Mouse (Mus musculus) cerebellum, adult (tissue): ENCODE data around the gene Znhit3.
A peak's percentile ranks its signal among the peaks of the same experiment; 100 is the strongest.
"Not testable (repeated sequence)": the region's sequence is repeated elsewhere in the genome, so short reads cannot be mapped to it uniquely, and the experiment has no call there.

Experiments used
- ATAC-seq: cut with Nextera tagmentation; 2 replicates; pipeline ENCODE4 v1.9.2; 2017; ENCODE audit warnings: mild to moderate bottlenecking, moderate library complexity, mixed read lengths; ENCODE audit not compliant: insufficient number of reproducible peaks, low FRiP score, low TSS enrichment

The Znhit3 gene

DNA sequence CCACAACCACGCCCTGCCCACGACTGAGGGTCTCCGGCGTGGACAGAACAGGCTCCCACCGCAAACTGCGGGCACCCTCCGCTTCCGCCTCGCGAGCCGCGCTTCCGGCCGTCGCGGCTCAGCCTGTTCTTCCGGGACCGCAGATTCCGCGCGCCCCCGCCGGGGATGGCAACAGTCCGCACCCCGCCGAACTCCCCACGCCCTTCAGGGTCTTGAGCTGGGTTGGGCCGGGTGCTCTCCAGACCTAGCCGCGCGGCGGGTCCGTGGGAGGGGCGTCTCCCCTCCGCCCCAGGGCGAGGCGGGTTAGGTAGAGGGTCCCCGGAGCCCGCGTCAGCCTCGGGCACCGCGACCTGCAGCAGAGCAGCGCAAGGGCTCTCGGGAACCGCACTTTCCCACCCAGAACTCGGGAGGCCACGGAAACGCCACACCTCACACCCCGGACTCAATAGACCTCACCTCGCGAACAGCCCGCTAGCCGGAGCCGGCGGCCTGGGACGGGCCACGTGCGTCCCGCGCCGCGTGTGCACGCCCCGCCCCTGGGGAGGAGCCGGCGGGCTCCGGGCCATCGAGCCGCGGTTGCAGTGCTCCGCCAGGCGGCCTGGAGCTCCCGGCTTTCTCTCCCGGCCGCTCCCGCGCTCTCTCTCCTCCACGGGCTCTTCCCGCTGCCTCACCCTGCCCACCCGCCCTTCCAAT lies 36.2 kb downstream of the Znhit3 start, which contains the start of the genes Myo19 and Pigw:
Gene Myo19, plus strand, starts transcription at position 377 of the 693 bp plus-strand sequence.
Gene Pigw, minus strand, starts transcription at position 514 of the 693 bp plus-strand sequence.
- ATAC-seq, result peak; percentile 73

DNA sequence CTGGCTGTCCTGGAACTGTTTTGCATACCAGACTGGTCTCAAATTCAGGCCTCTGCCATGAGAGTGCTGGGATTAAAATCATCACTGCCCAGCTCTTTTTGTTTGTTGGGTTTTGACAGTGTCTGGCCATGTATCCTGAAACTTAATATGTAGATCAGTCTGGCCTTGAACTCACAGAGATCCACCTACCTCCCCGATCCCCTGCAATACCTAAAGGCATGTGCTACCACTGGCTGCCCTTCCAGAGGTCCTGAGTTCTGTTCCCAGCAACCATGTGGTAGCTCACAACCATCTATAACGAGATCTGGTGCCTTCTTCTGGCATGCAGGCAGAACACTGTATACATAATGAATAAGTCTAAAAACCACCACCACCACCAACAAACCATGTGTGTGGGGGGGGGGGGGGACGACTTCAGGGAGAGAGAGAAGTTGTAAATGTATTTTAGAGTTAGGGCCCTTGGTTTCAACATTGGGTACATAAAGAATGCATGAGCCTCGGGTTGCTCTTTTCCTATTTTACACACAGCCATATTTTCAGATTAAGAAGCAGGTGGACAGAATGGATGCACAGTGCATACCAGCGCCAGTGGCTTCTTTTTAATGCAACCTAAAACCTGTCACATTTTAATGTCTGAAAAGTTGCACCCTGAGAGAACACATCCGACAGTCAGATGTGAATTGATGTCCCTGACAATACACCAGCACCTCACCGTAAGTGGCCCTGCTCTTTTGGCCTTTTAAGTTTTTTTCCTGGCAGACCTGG lies 37.0 kb downstream of the Znhit3 start:
- ATAC-seq, result 0 out of 2 replicates have a peak, but pooled peaks have one; percentile 4

DNA sequence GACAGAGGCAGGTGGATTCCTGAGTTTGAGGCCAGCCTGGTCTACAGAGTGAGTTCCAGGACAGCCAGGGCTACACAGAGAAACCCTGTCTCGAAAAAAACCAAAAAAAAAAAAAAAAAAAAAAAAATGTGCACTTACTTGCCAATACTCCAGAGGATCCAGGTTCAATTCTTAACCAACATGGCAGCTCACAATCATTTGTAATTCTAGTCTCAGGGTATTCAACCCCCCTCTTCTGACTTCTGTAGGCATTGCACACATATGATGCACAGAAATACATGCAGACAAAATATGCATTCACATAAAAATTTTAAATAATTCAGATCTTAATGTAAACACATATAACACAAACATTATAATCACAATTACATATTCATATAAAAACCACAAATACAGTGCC lies 40.1 kb downstream of the Znhit3 start:
- ATAC-seq, result not testable (repeated sequence)

DNA sequence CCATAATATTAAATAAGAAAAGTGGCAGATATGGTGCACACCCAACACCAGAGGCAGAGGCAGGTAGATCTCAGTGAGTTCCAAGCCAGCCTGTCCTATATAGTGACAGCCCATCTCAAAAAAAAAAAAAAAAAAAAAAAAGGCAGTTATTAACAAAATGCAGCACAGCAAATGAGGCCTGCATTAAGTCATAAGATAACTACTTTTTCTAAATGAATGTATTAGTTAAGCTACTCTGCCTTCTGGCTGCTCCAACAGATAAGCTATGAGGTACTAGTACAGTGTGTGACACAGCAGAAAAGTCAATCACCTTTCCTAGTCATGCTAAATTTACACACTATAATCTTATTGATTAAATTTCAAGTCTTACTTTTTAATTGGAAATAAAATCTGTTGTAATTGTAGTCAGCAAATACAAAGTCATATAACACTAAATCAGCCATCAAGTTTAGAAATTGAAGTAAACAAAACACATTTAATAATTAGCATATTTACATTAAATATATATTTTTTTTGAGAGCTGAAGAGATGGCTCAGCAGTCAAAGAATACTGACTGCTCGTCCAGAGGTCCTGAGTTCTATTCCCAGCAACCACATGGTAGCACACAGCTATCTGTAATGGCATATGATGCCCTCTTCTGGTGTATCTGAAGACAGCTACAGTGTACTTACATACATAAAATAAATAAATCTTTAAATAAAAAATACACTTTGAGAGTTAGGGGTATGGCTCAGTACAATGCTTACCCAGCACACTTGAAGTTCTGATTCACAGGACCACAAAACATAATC lies 42.9 kb downstream of the Znhit3 start:
- ATAC-seq, result no peak

DNA sequence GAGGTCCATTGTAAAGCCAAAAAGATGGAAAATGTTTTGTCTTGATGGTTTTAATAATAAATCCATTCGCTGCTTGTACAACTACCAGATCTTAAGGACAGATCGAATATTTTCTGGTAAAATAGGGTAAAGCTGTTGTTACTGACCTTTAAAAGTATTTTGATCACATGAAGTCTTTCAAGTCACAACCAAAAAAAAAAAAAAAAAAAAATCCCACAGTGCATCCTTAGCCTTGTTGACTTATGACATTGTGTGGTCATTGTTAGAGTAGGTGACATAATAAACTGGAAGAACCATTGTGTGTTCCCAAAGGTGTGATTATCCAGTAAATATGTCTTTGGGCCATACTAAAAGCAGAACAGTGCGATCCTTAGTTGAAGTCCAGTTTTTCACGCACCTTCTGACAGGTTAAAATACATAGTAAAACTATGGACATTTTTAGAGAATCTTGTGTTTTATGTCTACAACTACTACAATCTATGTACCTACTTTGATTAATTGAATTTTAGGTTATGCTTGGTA lies 44.6 kb downstream of the Znhit3 start:
- no peak for ATAC-seq

DNA sequence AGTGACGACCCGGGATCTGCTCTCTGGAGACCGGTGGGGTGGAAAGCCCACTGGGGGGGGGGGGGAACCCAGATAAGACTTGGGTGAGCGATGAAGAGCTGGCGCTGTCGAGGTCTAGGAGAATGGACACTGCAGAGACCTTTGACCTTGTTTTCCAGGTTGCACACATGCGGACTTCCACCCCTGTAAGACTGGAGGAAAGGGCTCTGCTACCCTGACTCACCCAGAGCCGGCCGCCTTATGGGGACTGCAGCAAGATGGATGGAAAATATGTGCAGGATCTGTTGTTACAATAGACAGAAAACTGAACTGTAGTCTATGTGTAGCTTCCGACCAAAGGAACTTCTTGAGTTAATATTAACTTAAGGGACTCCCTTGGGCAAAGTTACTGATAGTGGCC lies 45.1 kb downstream of the Znhit3 start:
- no peak for ATAC-seq

DNA sequence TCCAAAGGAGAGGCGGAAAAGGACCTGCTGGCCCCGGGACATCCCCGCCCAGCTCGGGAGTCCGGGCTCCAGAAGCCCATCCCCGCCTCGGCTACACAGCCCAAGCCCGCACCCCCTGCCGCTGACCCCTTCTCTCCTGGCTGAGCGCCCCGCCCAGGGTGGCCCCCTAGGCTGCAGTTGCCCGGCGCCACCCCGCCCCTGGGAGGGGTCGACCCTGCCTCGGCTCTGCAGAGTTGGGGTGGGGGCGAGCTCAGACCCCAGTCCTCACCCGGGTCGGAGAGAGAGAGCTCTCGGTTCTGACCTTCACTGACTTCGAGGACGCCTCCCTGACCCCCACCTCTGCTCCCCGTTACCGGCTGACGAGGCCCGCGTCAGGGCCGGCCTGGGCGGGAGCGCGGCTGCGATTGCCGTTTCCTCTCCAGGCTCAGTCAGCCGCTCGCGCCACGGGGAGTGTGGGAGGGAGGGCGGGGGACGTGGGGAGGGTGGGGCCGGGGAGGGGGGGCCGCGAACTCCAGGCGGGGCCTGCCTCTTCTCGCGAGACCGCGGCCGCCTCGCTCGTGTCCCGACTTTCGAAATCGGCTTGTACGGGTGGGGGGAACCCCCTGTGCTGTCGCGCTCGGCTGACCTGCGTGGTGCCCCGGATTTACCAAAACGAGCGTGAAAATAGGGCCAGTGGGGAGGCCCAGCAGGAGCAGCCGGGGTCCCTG lies 45.7 kb downstream of the Znhit3 start, which contains the start of gene Ggnbp2:
Gene Ggnbp2, minus strand, starts transcription at position 481 of the 707 bp plus-strand sequence.
- ATAC-seq, result peak; percentile 77

DNA sequence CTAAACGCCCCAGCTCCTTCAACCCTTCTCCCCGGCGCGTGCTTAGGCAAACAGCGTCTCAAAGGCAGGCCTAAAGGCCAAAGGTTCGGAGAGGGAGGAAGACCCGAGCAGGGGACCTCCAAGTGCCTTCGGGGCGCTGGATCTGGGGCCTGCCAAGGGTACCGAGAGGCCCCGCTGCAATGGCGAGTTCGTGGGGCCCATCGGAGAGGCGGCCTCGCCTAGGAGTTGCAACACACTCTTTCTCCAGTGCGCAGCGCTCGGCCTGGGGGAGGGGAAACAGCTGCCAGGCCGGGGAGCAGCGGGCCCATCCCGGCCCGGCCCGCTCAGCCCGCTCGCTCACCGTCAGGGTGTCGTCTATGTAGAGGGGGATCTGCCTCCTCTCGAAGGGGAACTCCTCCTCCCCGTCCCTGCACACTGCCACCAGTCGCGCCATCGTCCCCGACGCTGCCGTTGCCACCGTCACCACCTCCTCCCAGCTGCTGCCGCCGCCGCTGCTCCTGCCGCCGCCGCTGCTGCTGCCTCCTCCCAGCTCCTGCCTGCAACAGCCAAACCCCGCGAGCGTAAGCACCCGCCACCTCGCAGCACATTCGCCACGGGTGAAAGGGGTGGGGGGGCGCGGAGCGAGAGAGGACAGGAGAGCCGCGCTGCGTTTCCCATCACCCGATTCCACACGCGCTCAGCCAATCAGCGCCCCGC lies 46.5 kb downstream of the Znhit3 start:
- ATAC-seq, result peak; percentile 78

DNA sequence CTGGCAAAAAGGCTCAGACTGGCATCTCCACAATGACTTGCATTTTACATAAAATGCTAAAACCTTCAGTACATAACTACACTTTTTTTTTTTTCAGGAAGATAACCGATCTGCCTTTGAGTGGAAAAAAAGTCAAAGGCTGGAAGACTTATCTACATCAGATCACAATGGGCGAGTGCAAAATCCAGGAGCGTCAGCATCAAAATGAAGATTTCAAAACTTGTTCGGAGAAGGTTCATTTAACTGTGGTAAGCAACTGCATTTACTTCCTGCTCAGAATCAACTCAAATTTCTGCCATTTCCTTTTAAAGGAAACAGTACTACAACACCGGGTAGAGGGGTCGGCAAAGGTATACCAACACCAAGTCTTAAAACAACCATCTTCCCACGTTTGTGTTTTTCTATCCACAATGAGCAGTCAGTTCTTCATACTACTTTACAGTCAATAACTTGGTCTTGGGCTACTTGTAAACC lies 47.3 kb downstream of the Znhit3 start:
- no peak for ATAC-seq

DNA sequence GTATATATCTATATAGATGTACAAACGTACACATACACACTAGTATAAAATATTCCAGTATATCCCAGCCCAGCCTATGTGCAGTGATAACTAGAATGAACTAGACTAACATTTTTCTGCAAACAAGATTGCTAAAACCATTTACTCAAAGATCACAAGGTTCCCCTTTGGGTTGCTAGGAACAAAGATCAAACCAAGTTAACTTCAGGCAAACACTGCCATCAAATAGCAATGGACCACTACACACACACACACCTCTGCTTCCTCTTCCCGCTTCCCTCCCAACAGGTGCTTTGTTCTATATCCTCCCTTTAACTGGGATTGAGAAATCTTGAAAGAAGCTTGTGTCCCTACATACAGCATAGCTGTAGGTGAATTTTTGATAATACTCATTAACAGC lies 48.6 kb downstream of the Znhit3 start:
- ATAC-seq, result no peak

DNA sequence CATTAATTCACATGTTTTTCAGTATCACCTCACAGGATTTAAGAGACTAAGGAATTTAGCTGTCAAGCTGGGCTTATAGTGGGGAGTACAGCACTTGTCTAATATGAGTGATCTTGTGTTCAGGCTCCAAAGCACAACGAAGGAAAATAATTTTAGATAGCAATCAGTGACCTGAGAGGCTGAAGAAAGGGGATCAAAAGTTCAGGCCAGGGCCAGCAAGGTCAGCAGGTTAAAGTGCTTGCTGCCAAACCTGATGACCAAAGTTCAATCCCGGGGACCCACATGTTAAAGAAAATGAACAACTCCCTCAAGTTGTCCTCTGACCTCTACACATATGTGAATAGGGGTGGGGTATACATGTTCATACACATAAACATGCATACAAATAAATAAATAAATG lies 50.9 kb downstream of the Znhit3 start:
- ATAC-seq, result no peak
